ENCODE assay signal across 21 mouse cellular contexts in genomic region chr13:113887090-113887489, GRCm38 (mm10).
A peak's percentile ranks its signal among the peaks of the same experiment; 100 is the strongest.
DNase-seq lines count a peak whose midpoint lies in the region; ATAC-seq lines count a peak whose summit lies in the region.
"Had no signal": no experiment of that assay in that cellular context is flagged by ENCODE, and none has a peak within 500 bp of the region (broad histone marks: within the 10 kb centered on the region; RNA-seq: fewer than 3 reads in every experiment).

No protein-coding gene starts in this region.

- no peak for ATAC-seq in forebrain, embryonic 12.5 days (ENCODE audit: low FRiP score)
- ATAC-seq in hindbrain, embryonic 13.5 days (ENCODE audit: low FRiP score) = no peak
- no peak for ATAC-seq in hindbrain, embryonic 16.5 days
- ATAC-seq in embryonic facial prominence, embryonic 14.5 days (ENCODE audit: low read depth) = no peak
- ATAC-seq: CD4-positive, CD25-positive, alpha-beta regulatory T cell, adult 4 months; intestine, embryonic 15.5 days had no signal

- no peaks in the 10 kb centered on the region for H3K36me3 ChIP-seq in forebrain, embryonic 10.5 days (replicated peaks)
- no peaks in the 10 kb centered on the region for H3K36me3 ChIP-seq in forebrain, embryonic 12.5 days (replicated peaks)
- no peaks in the 10 kb centered on the region for H3K36me3 ChIP-seq in hindbrain, embryonic 13.5 days
- no peaks in the 10 kb centered on the region for H3K36me3 ChIP-seq in hindbrain, embryonic 16.5 days (ENCODE audit: control insufficient read depth, insufficient read depth, low read length)
- H3K36me3 ChIP-seq in embryonic facial prominence, embryonic 14.5 days (ENCODE audit: control insufficient read depth, insufficient read depth, low read length) = no peaks in the 10 kb centered on the region
- H3K36me3 ChIP-seq: embryonic facial prominence, embryonic 13.5 days; heart, embryonic 13.5 days; intestine, embryonic 15.5 days had no signal

- peak overlapping the region; percentile 63 for H3K27ac ChIP-seq in forebrain, embryonic 10.5 days
- H3K27ac ChIP-seq in forebrain, embryonic 12.5 days = no peak overlapping the region
- H3K27ac ChIP-seq in hindbrain, embryonic 13.5 days = no peak overlapping the region
- H3K27ac ChIP-seq in hindbrain, embryonic 16.5 days (ENCODE audit: low read depth, low read length) = no peak overlapping the region
- H3K27ac ChIP-seq in embryonic facial prominence, embryonic 14.5 days (replicated peaks; ENCODE audit: low read depth, low read length) = no peak overlapping the region
- H3K27ac ChIP-seq: embryonic facial prominence, embryonic 13.5 days; gastrocnemius, adult 2 months; heart, embryonic 13.5 days; intestine, embryonic 15.5 days had no signal

- no peak overlapping the region for H3K4me3 ChIP-seq in forebrain, embryonic 10.5 days
- H3K4me3 ChIP-seq in forebrain, embryonic 12.5 days (replicated peaks) = no peak overlapping the region
- H3K4me3 ChIP-seq in hindbrain, embryonic 13.5 days = no peak overlapping the region
- H3K4me3 ChIP-seq in hindbrain, embryonic 16.5 days (ENCODE audit: low read length) = no peak overlapping the region
- H3K4me3 ChIP-seq in embryonic facial prominence, embryonic 14.5 days (ENCODE audit: low read depth, low read length) = no peak overlapping the region
- H3K4me3 ChIP-seq: embryonic facial prominence, embryonic 13.5 days; gastrocnemius, adult 2 months; heart, embryonic 13.5 days; intestine, embryonic 15.5 days had no signal

- peaks cover 60% of the 10 kb centered on the region for H3K4me1 ChIP-seq in forebrain, embryonic 10.5 days
- H3K4me1 ChIP-seq in forebrain, embryonic 12.5 days = peaks cover 48% of the 10 kb centered on the region
- peaks cover 34% of the 10 kb centered on the region for H3K4me1 ChIP-seq in hindbrain, embryonic 13.5 days (replicated peaks)
- H3K4me1 ChIP-seq in hindbrain, embryonic 16.5 days (ENCODE audit: control insufficient read depth, insufficient read depth, low read depth, low read length) = peaks cover 7% of the 10 kb centered on the region
- H3K4me1 ChIP-seq in embryonic facial prominence, embryonic 14.5 days (ENCODE audit: control insufficient read depth, insufficient read depth, low read length) = peaks cover 8% of the 10 kb centered on the region

- 40% methylated on average over 6 of the region's 6 CpGs for WGBS in forebrain, embryonic 10.5 days
- 20% methylated on average over 6 of the region's 6 CpGs for WGBS in forebrain, embryonic 12.5 days
- 28% methylated on average over 6 of the region's 6 CpGs for WGBS in hindbrain, embryonic 13.5 days
- WGBS in hindbrain, embryonic 16.5 days = 32% methylated on average over 6 of the region's 6 CpGs
- 54% methylated on average over 6 of the region's 6 CpGs for WGBS in embryonic facial prominence, embryonic 14.5 days

- H3K9me3 ChIP-seq in forebrain, embryonic 10.5 days = no peaks in the 10 kb centered on the region
- no peaks in the 10 kb centered on the region for H3K9me3 ChIP-seq in forebrain, embryonic 12.5 days
- no peaks in the 10 kb centered on the region for H3K9me3 ChIP-seq in hindbrain, embryonic 13.5 days
- H3K9me3 ChIP-seq in hindbrain, embryonic 16.5 days (ENCODE audit: control insufficient read depth, low read length) = no peaks in the 10 kb centered on the region
- no peaks in the 10 kb centered on the region for H3K9me3 ChIP-seq in embryonic facial prominence, embryonic 14.5 days (ENCODE audit: control insufficient read depth, low read length)
- H3K9me3 ChIP-seq: embryonic facial prominence, embryonic 13.5 days; G1E; heart, embryonic 13.5 days; intestine, embryonic 15.5 days had no signal

- H3K9ac ChIP-seq in forebrain, embryonic 12.5 days = no peak overlapping the region
- H3K9ac ChIP-seq in hindbrain, embryonic 13.5 days = peak overlapping the region; percentile 46; the same call in 1 of the 2 replicates
- H3K9ac ChIP-seq in hindbrain, embryonic 16.5 days (ENCODE audit: low read depth, low read length) = no peak overlapping the region
- no peak overlapping the region for H3K9ac ChIP-seq in embryonic facial prominence, embryonic 14.5 days (ENCODE audit: low read depth, low read length)
- H3K9ac ChIP-seq: embryonic facial prominence, embryonic 13.5 days; intestine, embryonic 15.5 days had no signal

- no peak for DNase-seq in forebrain, embryonic 10.5 days (ENCODE audit: extremely low spot score, low spot score)
- DNase-seq in embryonic facial prominence, embryonic 14.5 days (ENCODE audit: low spot score) = peak; percentile 20
- DNase-seq in frontal cortex, postnatal 25 days (ENCODE audit: low spot score in 2 of 2) = no peak
- DNase-seq in gastrocnemius, postnatal 4 days (ENCODE audit: low spot score in 2 of 2) = no peak
- DNase-seq: adrenal gland, adult 8-10 months; B cell, adult 2 months; cerebellum, adult 11-12 months; cerebellum, adult 9-10 months; cerebellum, postnatal 25 days; gastrocnemius, adult 2 months; gastrocnemius, postnatal 25 days; heart, postnatal 4 days; kidney, adult 18-20 months had no signal

- H3K27me3 ChIP-seq in forebrain, embryonic 10.5 days (ENCODE audit: poor library complexity, severe bottlenecking) = no peaks in the 10 kb centered on the region
- H3K27me3 ChIP-seq in forebrain, embryonic 12.5 days = 0 out of 2 replicates have a peak, but pooled peaks cover 10% of the 10 kb centered on the region
- peaks cover 5% of the 10 kb centered on the region; the same call in 1 of the 2 replicates for H3K27me3 ChIP-seq in hindbrain, embryonic 13.5 days
- H3K27me3 ChIP-seq in hindbrain, embryonic 16.5 days (replicated peaks; ENCODE audit: control insufficient read depth, insufficient read depth, low read length) = no peaks in the 10 kb centered on the region
- H3K27me3 ChIP-seq in embryonic facial prominence, embryonic 14.5 days (replicated peaks; ENCODE audit: control insufficient read depth, insufficient read depth, low read length) = no peaks in the 10 kb centered on the region
- H3K27me3 ChIP-seq: embryonic facial prominence, embryonic 13.5 days; heart, embryonic 13.5 days; intestine, embryonic 15.5 days had no signal

- no peak overlapping the region for H3K4me2 ChIP-seq in forebrain, embryonic 12.5 days
- no peak overlapping the region for H3K4me2 ChIP-seq in hindbrain, embryonic 13.5 days
- H3K4me2 ChIP-seq in hindbrain, embryonic 16.5 days (ENCODE audit: low read length) = no peak overlapping the region
- no peak overlapping the region for H3K4me2 ChIP-seq in embryonic facial prominence, embryonic 14.5 days (ENCODE audit: low read depth, low read length)
- H3K4me2 ChIP-seq: embryonic facial prominence, embryonic 13.5 days; intestine, embryonic 15.5 days had no signal
